Mouse (Mus musculus) MEL (cell line): ENCODE measurements around the gene Mob3b.

Experiments used
- CTCF ChIP-seq, 3 experiments: IDR thresholded peaks in 2 of 3; conservative IDR thresholded peaks in 1 of 3; 2 replicates each; pipeline ENCODE4 v1.5.1; 2011 to 2012; ENCODE audit warnings: low read length in 3 of 3, low read depth in 2 of 3, mild to moderate bottlenecking in 2 of 3, improper control_type of control experiment in 1 of 3, inconsistent platforms in 1 of 3, mixed read lengths in 1 of 3, moderate library complexity in 1 of 3; ENCODE audit not compliant: control insufficient read depth in 1 of 3, insufficient read depth in 1 of 3, poor library complexity in 1 of 3, severe bottlenecking in 1 of 3
- E2F4 ChIP-seq: IDR thresholded peaks from 2 replicates; pipeline ENCODE4 v1.6.1; 2011; ENCODE audit warnings: low read depth, low read length, improper control_type of control experiment, borderline replicate concordance
- GATA1 ChIP-seq: IDR thresholded peaks from 2 replicates; pipeline ENCODE4 v1.6.1; 2011; ENCODE audit warnings: low read depth, low read length, improper control_type of control experiment
- USF1 ChIP-seq: IDR thresholded peaks from 2 replicates; pipeline ENCODE4 v1.6.1; 2014; ENCODE audit warnings: low read depth, mild to moderate bottlenecking, inconsistent platforms, low read length, improper control_type of control experiment, moderate library complexity
- USF2 ChIP-seq, 2 experiments: IDR thresholded peaks; 2 replicates each; pipeline ENCODE4 v1.6.1; 2011 to 2012; ENCODE audit warnings: improper control_type of control experiment in 2 of 2, low read length in 2 of 2, borderline replicate concordance in 1 of 2, inconsistent platforms in 1 of 2, low read depth in 1 of 2, mild to moderate bottlenecking in 1 of 2; ENCODE audit not compliant: insufficient read depth in 1 of 2

GRCm38 (mm10) chr4:34912171-34912570 is 245.1 kb downstream of the Mob3b start:
- TF ChIP-seq CTCF (IDR thresholded peaks at IDR 0.05 in 2 of 3, conservative IDR thresholded peaks at IDR 0.05 in 1 of 3; ENCODE audit: control insufficient read depth in 1 of 3, insufficient read depth in 1 of 3, low read depth in 2 of 3, low read length in 3 of 3, poor library complexity in 1 of 3, severe bottlenecking in 1 of 3) (no peak), USF1 (no peak), USF2 (IDR thresholded peaks at IDR 0.05; ENCODE audit: borderline replicate concordance in 1 of 2, insufficient read depth in 1 of 2, low read depth in 1 of 2, low read length in 2 of 2) (no peak), E2F4 (no peak), GATA1 (no peak)
